Mouse (Mus musculus) neutrophil, adult 5-6 weeks (primary cell): ENCODE measurements around the gene Phldb2. TPM values are rescaled to one million over a fixed set of nuclear protein-coding genes. Genes with fewer than 3 reads are reported as not detected.

ENCODE experiments used
- ATAC-seq: fragments of 151-379, 151-347 bp; 2 replicates; pipeline ENCODE4 v1.8.0; 2017; ENCODE audit warnings: mild to moderate bottlenecking, moderate TSS enrichment; ENCODE audit not compliant: insufficient number of reproducible peaks, poor library complexity, low FRiP score, severe bottlenecking; ENCODE audit errors: extremely low read depth
- total RNA-seq: library from RNA; stranded (forward); fragments of 200-1000 nt; gene quantifications from 2 replicates; pipeline ENCODE4 v1.2.3, GENCODE M21; 2017

The Phldb2 gene
- total RNA-seq, 1 experiment from 2014 or later = not detected

DNA sequence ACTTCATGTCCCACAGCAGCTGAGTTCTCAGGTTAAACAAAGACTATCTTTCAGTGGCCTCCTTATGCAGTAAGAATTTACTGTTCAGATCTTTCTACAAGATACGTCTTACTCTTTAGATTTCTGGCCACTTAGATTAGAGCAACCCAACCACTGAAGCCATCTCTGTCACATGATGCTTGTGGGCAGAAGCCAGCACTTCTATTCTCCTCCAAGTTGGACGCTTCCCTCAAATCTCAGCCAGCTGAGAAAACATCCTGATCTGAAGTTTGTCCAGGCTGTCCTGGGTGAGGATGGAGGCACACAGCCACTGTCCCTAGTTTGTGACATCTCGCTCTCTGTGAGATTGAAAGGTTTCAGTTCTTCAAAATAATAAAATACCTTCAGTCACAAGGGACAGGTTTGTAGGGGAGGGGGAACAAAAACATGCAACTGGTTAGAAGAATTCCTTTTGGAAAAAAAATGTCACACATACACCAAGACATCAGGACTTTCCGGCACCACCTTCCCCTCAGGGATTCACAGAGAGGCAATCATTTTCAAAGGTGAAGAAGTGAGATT, 3.1 kb upstream of the Phldb2 start:
- no peak for ATAC-seq

DNA sequence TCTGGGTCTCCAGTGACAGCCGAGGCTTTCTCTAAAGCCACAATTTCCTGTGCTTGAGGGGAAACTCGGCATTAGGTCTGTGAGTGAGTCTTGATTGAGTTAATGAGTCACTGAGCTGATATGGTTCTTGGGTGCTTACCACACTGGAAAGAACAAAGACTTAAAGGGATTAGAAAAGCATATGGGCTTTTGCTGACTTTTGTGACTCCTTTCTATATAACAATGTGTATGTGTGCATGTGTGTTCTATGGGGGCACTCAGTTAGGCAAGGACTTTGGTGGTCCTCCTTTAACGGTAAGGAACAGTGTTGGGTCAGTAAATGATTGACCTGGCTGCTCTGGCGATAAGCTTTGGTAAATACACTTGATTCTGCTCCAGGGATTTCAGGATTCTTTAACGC, 897 bp downstream of the Phldb2 start:
- no peak for ATAC-seq

DNA sequence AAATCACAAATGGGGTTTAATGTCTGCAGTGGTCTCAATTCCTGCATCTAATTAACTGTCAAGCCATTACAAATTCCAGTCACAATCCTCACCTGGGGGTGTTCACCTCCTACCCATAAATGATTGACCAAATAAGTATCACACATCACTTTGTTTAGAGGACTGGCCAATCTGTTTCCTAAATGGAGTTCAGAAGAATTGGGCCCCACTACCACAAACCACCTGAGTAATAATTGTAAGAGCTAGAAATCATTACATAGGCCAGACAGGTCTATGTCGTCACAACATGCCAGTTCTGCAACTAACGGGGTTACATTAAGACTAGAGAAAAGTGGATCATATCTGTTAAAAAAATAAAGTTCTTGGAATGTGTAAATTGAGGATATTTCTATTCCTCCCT, 1.4 kb downstream of the Phldb2 start:
- ATAC-seq = no peak

DNA sequence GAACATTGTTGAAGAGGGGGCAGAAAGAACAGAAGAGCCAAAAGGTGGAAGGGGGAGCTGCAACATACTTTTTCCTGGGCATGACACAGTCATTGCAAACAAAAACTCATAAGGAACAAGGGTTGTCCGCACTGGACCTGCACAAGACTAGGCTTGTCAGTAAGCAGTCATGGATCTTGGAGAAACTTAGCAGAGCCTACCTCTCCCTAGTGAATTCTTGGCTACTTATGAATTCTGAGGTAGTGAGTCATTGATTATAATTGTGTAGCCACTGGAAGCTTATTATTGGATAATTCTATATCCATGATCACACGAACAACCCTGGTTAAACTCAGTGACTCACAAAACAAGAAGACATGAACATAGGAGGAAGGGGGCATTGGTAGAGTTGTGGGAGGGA, 7.1 kb downstream of the Phldb2 start:
- ATAC-seq = no peak

DNA sequence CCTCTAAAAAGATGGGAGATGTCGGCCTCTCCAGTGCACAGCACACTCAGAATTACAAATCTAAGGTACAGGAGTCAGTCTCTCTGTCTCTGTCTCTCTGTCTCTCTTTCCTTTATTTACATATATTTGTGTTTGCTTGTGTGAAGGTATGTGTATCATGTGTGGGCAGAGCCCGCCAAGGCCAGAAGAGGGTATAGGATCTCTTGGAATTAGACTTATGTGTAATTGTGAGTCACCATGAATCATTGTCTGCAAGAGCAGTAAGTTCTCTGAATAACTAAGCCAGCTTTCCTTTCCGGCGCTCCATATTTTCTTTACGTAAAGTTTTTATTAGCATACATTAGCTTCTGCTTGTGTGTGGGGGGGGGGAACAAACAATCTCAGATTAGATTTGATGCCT, 7.7 kb downstream of the Phldb2 start:
- ATAC-seq = no peak

DNA sequence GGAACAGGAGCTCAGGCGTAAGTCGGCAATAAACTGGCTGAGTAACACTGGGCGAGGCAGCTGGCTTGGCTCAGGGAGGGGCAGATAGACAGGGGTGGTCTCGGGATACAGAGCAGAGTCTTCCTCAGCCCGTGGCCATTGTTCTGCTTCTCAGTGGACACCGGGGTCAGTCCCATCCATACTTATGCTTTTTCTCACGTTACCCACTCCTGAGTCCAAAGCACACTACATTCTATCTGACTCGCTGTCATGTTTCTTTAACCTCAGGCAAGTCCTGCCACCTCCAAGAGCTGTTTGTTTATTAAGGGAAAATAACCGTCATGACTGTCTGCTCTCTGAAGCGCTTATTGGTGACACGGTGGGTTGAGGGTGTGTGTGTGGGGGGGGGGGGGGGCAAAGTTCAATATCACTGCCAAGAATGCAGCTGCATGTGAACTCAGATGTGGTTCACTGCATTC, 8.2 kb downstream of the Phldb2 start:
- no peak for ATAC-seq

DNA sequence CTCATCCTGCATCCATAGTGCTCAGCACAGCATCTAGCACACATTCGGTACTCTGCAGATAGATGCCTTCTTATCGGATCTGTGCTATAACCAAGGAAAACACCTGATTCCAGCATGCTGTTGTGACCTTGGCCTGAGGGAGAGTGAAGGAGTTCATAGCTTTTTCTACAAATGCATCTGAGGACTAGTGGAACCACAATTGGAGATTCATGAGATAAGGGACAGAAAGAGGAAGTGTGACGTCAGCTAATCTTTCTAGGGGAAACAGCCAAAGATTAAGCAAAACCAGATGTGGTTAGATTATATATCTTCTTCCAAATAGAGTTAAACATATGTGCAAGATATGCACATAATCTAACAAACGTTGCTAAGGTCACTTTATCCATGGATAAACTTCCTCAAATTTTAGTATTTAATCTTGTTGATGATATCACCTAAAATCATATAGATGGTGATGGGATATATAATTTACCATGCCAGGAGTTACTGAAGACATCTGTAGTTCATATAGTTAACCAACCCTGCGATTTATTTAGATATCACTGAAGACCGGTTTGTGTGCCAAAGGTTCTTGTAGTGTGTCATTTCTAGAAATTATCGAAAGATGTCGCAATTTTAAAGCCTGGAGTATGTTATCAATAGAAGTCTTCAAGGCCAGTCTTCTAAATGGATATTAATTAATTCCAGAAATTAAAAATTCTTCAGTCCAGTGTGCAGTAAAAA, 11.1 kb downstream of the Phldb2 start:
- no peak for ATAC-seq

DNA sequence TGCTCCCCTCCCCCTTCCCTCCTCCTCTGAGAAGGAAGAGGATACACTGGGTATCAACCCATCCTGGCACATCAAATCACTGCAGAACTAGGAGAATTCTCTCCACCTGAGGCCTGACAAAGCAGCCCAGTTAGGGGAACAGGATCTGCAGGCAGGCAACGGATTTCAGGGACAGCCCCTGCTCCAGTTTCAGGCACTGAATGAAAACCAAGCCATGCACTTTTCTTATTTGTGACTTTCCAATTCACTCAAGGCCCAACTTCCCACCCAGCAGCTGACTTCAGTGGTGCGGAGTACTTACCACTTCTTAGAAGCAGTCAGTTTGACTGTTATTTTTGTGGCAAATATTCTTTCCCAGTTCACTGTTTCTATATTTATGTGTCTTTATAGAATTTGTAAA, 12.7 kb downstream of the Phldb2 start:
- no peak for ATAC-seq

DNA sequence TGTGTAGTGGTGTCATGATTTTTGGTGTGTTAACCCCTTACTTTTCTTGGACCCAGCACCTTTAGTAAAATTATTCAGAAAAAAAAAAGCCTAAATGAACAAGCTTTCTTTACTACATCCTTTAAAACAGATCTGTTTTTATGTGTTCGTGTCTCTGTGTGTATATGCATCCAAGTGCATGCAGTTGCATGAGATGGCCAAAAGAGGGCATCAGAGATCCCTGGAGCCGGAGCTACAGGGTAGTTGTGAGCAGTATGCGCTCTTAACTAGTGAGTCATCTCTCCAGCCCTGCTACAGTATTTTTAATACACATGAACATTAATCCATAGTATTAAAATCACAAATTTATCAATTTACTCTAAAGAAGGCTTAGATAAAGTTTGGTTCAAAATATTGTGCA, 14.0 kb downstream of the Phldb2 start:
- ATAC-seq = no peak

DNA sequence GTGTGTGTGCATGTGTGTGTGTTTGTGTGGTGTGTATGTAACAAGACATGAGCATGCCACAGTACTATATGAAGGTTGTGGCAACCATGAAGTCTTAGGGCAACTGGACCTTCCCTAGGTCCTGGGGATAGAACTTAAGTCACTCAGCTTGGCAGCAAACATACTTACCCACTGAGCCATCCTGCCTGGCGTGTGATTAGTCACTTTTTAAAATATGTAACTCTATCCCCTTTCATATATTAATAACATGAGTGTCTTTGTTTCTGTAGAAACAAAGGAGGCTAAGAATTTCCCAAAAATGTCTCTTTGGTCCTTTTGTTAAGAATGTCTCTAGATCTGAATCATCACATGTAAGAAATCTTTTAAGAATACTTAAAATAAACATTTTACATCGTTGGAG, 16.0 kb downstream of the Phldb2 start:
- ATAC-seq = no peak

DNA sequence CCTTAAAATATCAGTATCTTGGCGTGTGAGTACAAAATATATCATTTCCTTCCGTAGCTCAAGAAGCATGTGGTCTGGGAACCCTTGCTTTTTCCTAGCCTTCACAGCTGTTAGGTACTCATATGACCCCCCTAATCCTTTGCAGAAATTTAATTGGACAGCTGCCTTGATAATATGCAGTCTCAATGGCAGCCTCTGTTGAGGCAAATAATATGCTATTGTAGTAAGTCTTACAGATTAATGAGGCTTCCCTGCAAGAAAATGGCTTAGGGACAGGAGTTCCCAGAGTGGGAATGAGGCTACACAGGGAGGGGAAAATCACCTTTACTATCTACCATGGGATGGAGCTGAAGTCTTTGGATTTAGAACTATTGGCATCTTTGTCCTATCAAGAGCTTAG, 16.9 kb downstream of the Phldb2 start:
- ATAC-seq = no peak

DNA sequence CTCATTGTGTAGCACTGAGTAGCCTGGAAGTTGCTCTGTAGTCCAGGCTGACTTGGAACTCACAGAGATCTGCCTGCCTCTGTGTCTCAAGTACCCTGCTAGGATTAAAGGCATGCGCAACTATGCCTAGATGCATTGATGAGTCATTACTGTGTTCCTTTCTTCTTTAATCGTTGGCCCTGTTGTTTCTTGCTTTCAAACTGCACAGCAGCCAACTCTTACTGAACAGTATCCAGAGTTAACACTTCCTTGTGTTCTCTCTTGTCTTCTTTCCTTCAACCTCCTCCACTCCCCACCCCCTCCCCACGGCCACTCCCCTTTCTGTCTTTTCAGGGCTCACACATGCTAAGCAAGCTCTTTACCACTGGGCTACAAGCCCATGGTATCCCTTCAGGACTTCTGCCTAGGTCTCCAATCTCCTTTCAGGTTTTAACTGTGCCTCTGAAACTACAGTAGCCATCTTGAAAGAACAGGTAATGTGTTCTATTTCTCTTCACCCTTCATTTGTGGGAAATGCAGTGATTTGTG, 17.4 kb downstream of the Phldb2 start:
- no peak for ATAC-seq

DNA sequence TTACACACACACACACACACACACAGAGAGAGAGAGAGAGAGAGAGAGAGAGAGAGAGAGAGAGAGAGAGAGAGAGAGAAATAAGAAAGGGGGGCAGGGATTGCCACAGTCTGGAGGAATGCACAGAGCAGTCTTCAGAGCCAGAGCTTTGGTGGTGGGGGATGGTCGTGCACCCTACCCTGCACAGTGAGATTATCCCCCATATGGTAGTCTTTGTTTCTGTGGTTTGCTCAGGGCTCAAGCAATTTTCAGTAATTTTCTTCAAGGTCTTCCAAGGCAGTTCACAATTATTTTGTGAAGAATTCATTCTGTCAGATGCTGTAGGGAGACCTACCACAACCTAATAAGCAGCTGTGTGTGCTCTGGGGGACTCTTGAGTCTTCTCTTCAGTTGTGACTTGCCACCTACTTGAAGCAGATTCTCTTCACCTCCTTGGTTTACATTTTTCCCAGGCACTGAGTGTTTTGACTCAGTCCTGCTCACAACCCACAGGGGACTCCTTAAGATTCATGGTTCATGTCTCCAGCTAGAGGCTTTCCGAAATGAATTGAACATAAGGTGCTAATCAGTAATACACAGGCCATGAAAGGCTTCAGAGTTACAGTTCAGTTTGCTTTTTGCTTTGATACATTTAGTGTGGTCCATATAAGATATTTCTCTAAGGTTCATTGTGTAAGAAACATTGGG, 18.5 kb downstream of the Phldb2 start:
- no peak for ATAC-seq

DNA sequence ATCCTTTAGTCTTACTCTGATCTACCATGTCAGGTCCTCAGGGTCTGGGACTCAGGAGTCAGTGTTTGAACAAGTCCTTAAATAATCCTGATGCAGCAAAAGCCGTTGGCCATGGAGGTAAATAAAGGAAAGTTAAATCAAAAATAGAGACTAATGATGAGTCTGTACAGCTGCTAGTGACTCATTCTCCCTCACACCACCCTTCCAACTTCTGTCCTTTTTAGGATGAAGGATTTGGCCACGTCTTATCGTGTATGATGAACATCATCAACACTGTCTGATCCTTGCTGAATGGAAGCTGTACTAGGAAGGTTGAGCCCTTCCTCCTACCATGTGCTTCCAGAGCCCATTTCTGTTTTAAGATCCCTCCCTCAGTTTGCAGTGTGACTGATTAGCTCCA, 23.1 kb downstream of the Phldb2 start:
- ATAC-seq = no peak

DNA sequence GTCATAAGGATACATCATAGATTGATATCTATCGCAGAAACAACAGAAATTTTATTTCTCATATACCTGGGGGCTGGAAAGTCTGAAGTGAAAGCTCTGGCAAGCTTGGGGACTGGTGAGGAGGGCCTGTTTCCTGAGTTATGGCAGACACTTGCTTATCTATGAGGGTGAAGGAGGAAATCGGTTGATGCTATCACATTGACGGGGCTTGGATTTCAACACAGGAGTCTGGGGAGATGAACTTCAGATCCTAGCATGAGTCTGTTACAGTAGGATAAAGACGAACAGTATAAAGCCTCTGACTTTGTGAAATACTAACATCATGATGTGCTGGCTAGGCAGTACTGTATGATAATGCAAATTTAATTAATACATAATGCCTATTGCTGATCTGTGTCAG, 25.3 kb downstream of the Phldb2 start:
- no peak for ATAC-seq

DNA sequence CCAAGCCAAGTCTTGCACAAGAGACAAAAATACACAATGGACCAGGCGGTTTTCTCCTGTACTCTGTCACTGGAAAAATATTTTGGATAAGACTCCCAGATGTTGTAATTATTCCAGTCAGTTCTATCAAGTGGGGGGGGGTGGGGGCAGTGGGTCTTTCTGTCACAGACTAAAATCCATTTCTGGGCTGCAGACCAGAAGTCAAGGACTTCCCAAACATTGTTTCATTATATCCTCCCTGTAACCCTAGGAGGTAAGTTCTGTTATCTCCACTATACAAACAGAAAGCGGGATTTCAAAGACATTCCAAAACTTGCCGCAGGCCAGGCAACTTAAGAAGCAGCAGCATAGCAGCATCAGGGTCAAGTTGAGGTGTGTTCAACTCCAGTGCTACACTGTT, 25.8 kb downstream of the Phldb2 start:
- no peak for ATAC-seq

DNA sequence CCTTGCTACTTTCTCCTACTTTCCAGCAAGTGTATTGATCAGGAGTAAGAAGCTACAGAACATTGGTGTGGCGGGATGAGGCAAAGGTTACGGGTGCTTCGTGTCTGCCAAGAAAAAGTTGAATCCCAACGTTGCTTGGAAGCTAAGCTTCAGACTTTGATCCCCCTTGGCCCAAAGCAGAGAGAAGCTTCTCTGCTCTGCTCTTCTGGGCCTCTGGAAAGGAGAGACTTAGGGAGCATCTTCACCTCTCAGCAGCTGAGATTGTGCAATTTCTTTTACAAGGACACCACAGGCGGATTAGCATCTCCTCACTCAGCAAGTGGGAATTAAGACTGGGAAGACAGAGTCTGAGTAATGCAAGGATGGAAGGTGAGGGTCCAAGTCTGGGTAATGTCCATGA, 26.5 kb downstream of the Phldb2 start:
- ATAC-seq = no peak

DNA sequence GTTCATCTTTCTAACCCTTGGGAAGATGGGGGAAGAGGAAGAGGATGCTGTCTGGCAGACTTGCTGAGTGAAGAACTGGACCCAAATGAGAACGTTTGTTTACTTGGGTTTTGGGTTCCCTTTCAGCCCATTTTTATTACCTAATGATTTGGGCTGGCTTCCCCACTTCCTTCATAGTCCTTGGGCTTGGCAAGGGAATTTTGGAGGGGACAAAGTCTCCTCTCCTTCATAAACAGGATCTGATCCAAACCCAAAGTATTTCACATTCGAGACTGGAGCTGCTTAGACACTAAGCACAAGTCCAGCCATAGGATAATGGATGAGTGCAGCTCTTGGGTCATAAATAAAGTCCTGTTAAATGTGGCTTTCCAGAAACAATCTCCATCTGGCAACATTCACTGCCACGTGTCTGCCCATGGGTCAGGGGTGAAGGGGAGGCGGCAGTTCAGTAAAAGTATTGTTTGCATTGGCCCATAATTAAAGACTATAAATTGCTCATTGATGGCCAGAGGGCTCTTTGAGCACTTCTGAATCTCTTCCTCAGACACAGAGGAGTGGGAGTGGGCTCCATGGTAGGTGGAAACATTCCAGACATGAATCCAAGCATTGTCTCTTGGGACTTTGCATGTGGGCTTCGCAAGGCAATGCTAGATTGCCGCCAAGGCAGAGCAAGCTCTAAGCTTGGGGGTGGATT, 29.5 kb downstream of the Phldb2 start:
- no peak for ATAC-seq

DNA sequence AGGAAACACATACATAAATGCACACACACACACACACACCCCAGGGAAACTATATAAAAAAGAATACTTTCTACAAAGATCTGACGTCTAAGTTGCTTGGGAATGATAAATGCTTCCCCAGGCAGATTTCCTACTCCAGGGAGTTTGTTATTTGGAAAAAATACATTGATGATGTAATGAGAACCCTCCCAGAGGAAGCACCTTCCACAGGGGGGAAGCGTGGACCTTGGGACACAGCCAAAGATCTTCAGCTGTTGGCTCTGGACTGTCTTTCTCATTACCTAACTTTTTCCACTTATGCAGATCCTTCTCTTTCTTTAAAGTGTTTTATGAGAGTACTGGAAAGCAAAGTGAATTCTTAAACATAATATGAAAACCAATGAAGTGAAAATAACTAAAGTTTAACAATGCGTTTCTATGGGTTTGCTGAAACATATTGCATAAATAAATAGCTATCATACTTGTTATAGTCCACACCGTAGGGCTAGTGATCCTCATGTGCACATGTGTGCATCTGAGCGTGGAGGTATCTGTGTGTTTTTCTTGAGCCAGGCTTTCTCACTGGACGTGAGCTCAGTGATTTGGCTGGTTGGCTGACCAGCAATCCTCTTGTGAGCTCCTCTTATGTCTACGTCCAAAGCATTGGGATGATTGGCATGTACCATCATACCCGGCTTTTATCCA, 30.7 kb downstream of the Phldb2 start:
- ATAC-seq = no peak
